8 mouse cellular contexts compared by ENCODE assay signal in genomic region chr10:76512965-76513583, GRCm38 (mm10). TPM values are rescaled to one million over a fixed set of nuclear protein-coding genes. Genes with fewer than 3 reads are reported as not detected.
DNase-seq lines count a peak whose midpoint lies in the region; ATAC-seq lines count a peak whose summit lies in the region.

No protein-coding gene starts in this region.

- no peaks in the 10 kb centered on the region for H3K4me1 ChIP-seq in midbrain, embryonic 10.5 days
- no peaks in the 10 kb centered on the region for H3K4me1 ChIP-seq in midbrain, embryonic 16.5 days (ENCODE audit: control insufficient read depth, insufficient read depth, low read length)
- no peaks in the 10 kb centered on the region for H3K4me1 ChIP-seq in limb, embryonic 10.5 days
- H3K4me1 ChIP-seq in midbrain, embryonic 15.5 days, result no peaks in the 10 kb centered on the region
- no peaks in the 10 kb centered on the region for H3K4me1 ChIP-seq in stomach, embryonic 16.5 days (ENCODE audit: control insufficient read depth, insufficient read depth, low read length)

- H3K4me2 ChIP-seq in midbrain, embryonic 16.5 days (ENCODE audit: low read length), result no peak overlapping the region
- H3K4me2 ChIP-seq in midbrain, embryonic 15.5 days, result no peak overlapping the region
- no peak overlapping the region for H3K4me2 ChIP-seq in stomach, embryonic 16.5 days (ENCODE audit: low read depth, low read length)

- H3K9me3 ChIP-seq in midbrain, embryonic 10.5 days (replicated peaks), result peaks cover 9% of the 10 kb centered on the region; the same call in 1 of the 2 replicates
- no peaks in the 10 kb centered on the region for H3K9me3 ChIP-seq in midbrain, embryonic 16.5 days (replicated peaks; ENCODE audit: control insufficient read depth, low read length, poor library complexity, severe bottlenecking)
- H3K9me3 ChIP-seq in limb, embryonic 10.5 days (replicated peaks), result no peaks in the 10 kb centered on the region
- H3K9me3 ChIP-seq in midbrain, embryonic 15.5 days, result no peaks in the 10 kb centered on the region
- peaks cover 7% of the 10 kb centered on the region; the same call in 1 of the 2 replicates for H3K9me3 ChIP-seq in stomach, embryonic 16.5 days (replicated peaks; ENCODE audit: control insufficient read depth, low read length)

- no peak overlapping the region for H3K4me3 ChIP-seq in midbrain, embryonic 10.5 days
- no peak overlapping the region for H3K4me3 ChIP-seq in midbrain, embryonic 16.5 days (ENCODE audit: low read depth, low read length)
- H3K4me3 ChIP-seq in limb, embryonic 10.5 days, result no peak overlapping the region
- H3K4me3 ChIP-seq in midbrain, embryonic 15.5 days, result no peak overlapping the region
- no peak overlapping the region for H3K4me3 ChIP-seq in stomach, embryonic 16.5 days (replicated peaks; ENCODE audit: low read length)

- DNase-seq in midbrain, embryonic 10.5 days (ENCODE audit: low spot score), result peak; percentile 81
- peak; percentile 90 to 92 for DNase-seq in cerebellum, postnatal 10 days
- DNase-seq in gastrocnemius, postnatal 14 days, result peak; percentile 84
- peak; percentile 87 for DNase-seq in induced T-regulatory cell, adult 2 months (ENCODE audit: low read depth)
- peak; percentile 86 for DNase-seq in limb, embryonic 10.5 days (ENCODE audit: low spot score)

- H3K27me3 ChIP-seq in midbrain, embryonic 10.5 days (ENCODE audit: low read depth, poor library complexity, severe bottlenecking), result no peaks in the 10 kb centered on the region
- H3K27me3 ChIP-seq in midbrain, embryonic 16.5 days (ENCODE audit: control insufficient read depth, insufficient read depth, low read depth, low read length), result no peaks in the 10 kb centered on the region
- H3K27me3 ChIP-seq in limb, embryonic 10.5 days (ENCODE audit: low read depth, poor library complexity, severe bottlenecking), result no peaks in the 10 kb centered on the region
- H3K27me3 ChIP-seq in midbrain, embryonic 15.5 days (replicated peaks), result no peaks in the 10 kb centered on the region
- no peaks in the 10 kb centered on the region for H3K27me3 ChIP-seq in stomach, embryonic 16.5 days (ENCODE audit: control insufficient read depth, insufficient read depth, low read length)

- WGBS in midbrain, embryonic 10.5 days, result 44% methylated on average over 5 of the region's 5 CpGs
- WGBS in midbrain, embryonic 16.5 days, result 48% methylated on average over 5 of the region's 5 CpGs
- WGBS in limb, embryonic 10.5 days, result 48% methylated on average over 5 of the region's 5 CpGs
- 48% methylated on average over 5 of the region's 5 CpGs for WGBS in midbrain, embryonic 15.5 days
- whole genome bisulfite sequencing in stomach, embryonic 16.5 days, result 42% methylated on average over 5 of the region's 5 CpGs

- H3K27ac ChIP-seq in midbrain, embryonic 10.5 days (replicated peaks), result no peak overlapping the region
- no peak overlapping the region for H3K27ac ChIP-seq in midbrain, embryonic 16.5 days (ENCODE audit: low read length)
- no peak overlapping the region for H3K27ac ChIP-seq in limb, embryonic 10.5 days
- no peak overlapping the region for H3K27ac ChIP-seq in midbrain, embryonic 15.5 days
- no peak overlapping the region for H3K27ac ChIP-seq in stomach, embryonic 16.5 days (ENCODE audit: low read length)

- no peak overlapping the region for H3K9ac ChIP-seq in midbrain, embryonic 16.5 days (ENCODE audit: low read depth, low read length)
- H3K9ac ChIP-seq in midbrain, embryonic 15.5 days, result no peak overlapping the region
- no peak overlapping the region for H3K9ac ChIP-seq in stomach, embryonic 16.5 days (ENCODE audit: low read length)

- intact Hi-C loops in gastrocnemius, postnatal 14 days (cut with DNase I; ENCODE audit: low total_unique reads), result no loop called here

- peaks cover 95% of the 10 kb centered on the region for H3K36me3 ChIP-seq in midbrain, embryonic 10.5 days
- H3K36me3 ChIP-seq in midbrain, embryonic 16.5 days (ENCODE audit: control insufficient read depth, insufficient read depth, low read length), result peaks cover 35% of the 10 kb centered on the region
- H3K36me3 ChIP-seq in limb, embryonic 10.5 days, result peaks cover 95% of the 10 kb centered on the region
- peaks cover 44% of the 10 kb centered on the region for H3K36me3 ChIP-seq in midbrain, embryonic 15.5 days (replicated peaks)
- peaks cover 11% of the 10 kb centered on the region; the same call in 1 of the 2 replicates for H3K36me3 ChIP-seq in stomach, embryonic 16.5 days (ENCODE audit: control insufficient read depth, insufficient read depth, low read length)

- no peak for ATAC-seq in midbrain, embryonic 16.5 days
- peak; percentile 50; the same call in 1 of the 2 replicates for ATAC-seq in midbrain, embryonic 15.5 days (replicated peaks)
- ATAC-seq in stomach, embryonic 16.5 days (ENCODE audit: insufficient read depth, low FRiP score), result peak; percentile 69

RNA-seq across cellular contexts. Expression of gene Lss, which starts 18.3 kb away (rescaled TPM):
- polyA plus RNA-seq in midbrain, embryonic 10.5 days (2016; fragmentation: Nextera tagmentation; extraction: Ambion mirVana), result 56.7 and 72.4 TPM in 2 replicates
- 44.6 and 45.7 TPM in 2 replicates for polyA plus RNA-seq in midbrain, embryonic 16.5 days (2015; fragmentation: Nextera tagmentation; extraction: Ambion mirVana)
- 1 to 10 TPM; 4.5 to 6.9 TPM for total RNA-seq in gastrocnemius, postnatal 14 days (2021)
- 51.2 and 52.5 TPM in 2 replicates for polyA plus RNA-seq in limb, embryonic 10.5 days (2016; fragmentation: Nextera tagmentation; extraction: Ambion mirVana)
- 43.5 and 44.5 TPM in 2 replicates for polyA plus RNA-seq in midbrain, embryonic 15.5 days (2015; fragmentation: Nextera tagmentation; extraction: Ambion mirVana)
- 48.6 and 49.1 TPM in 2 replicates for polyA plus RNA-seq in stomach, embryonic 16.5 days (2015; fragmentation: Nextera tagmentation; extraction: Ambion mirVana)

RNA-seq across cellular contexts. Expression of gene Ybey, which starts 44.2 kb away (rescaled TPM):
- polyA plus RNA-seq in midbrain, embryonic 10.5 days (2016; fragmentation: Nextera tagmentation; extraction: Ambion mirVana), result 10.1 and 11.1 TPM in 2 replicates
- polyA plus RNA-seq in midbrain, embryonic 16.5 days (2015; fragmentation: Nextera tagmentation; extraction: Ambion mirVana), result 6.4 and 6.7 TPM in 2 replicates
- total RNA-seq in gastrocnemius, postnatal 14 days (2021), result 1 to 10 TPM; 3.5 to 3.8 TPM
- polyA plus RNA-seq in limb, embryonic 10.5 days (2016; fragmentation: Nextera tagmentation; extraction: Ambion mirVana), result 11.5 and 11.6 TPM in 2 replicates
- 7.3 TPM in 2 replicates for polyA plus RNA-seq in midbrain, embryonic 15.5 days (2015; fragmentation: Nextera tagmentation; extraction: Ambion mirVana)
- 5.6 and 6.1 TPM in 2 replicates for polyA plus RNA-seq in stomach, embryonic 16.5 days (2015; fragmentation: Nextera tagmentation; extraction: Ambion mirVana)

RNA-seq across cellular contexts. Expression of gene Mcm3ap, which starts 44.3 kb away (rescaled TPM):
- 70.1 and 80.0 TPM in 2 replicates for polyA plus RNA-seq in midbrain, embryonic 10.5 days (2016; fragmentation: Nextera tagmentation; extraction: Ambion mirVana)
- polyA plus RNA-seq in midbrain, embryonic 16.5 days (2015; fragmentation: Nextera tagmentation; extraction: Ambion mirVana), result 61.4 and 69.9 TPM in 2 replicates
- 10 to 100 TPM; 21.4 to 22.2 TPM for total RNA-seq in gastrocnemius, postnatal 14 days (2021)
- polyA plus RNA-seq in limb, embryonic 10.5 days (2016; fragmentation: Nextera tagmentation; extraction: Ambion mirVana), result 78.7 and 79.1 TPM in 2 replicates
- 58.9 and 71.7 TPM in 2 replicates for polyA plus RNA-seq in midbrain, embryonic 15.5 days (2015; fragmentation: Nextera tagmentation; extraction: Ambion mirVana)
- 38.3 and 49.3 TPM in 2 replicates for polyA plus RNA-seq in stomach, embryonic 16.5 days (2015; fragmentation: Nextera tagmentation; extraction: Ambion mirVana)

RNA-seq across cellular contexts. Expression of gene Spatc1l, which starts 49.0 kb away (rescaled TPM):
- 0.12 TPM in 1 of 2 replicates, not detected in the other for polyA plus RNA-seq in midbrain, embryonic 10.5 days (2016; fragmentation: Nextera tagmentation; extraction: Ambion mirVana)
- polyA plus RNA-seq in midbrain, embryonic 16.5 days (2015; fragmentation: Nextera tagmentation; extraction: Ambion mirVana), result 0.16 TPM in 1 of 2 replicates, not detected in the other
- total RNA-seq in gastrocnemius, postnatal 14 days (2021), result not detected
- not detected in 2 replicates for polyA plus RNA-seq in limb, embryonic 10.5 days (2016; fragmentation: Nextera tagmentation; extraction: Ambion mirVana)
- not detected in 2 replicates for polyA plus RNA-seq in midbrain, embryonic 15.5 days (2015; fragmentation: Nextera tagmentation; extraction: Ambion mirVana)
- 0.21 TPM in 1 of 2 replicates, not detected in the other for polyA plus RNA-seq in stomach, embryonic 16.5 days (2015; fragmentation: Nextera tagmentation; extraction: Ambion mirVana)
